Mouse (Mus musculus): ENCODE data around the gene Omt2a.
"Not testable (repeated sequence)": the region's sequence is repeated elsewhere in the genome, so short reads cannot be mapped to it uniquely, and the experiment has no call there.

Omt2a gene

DNA sequence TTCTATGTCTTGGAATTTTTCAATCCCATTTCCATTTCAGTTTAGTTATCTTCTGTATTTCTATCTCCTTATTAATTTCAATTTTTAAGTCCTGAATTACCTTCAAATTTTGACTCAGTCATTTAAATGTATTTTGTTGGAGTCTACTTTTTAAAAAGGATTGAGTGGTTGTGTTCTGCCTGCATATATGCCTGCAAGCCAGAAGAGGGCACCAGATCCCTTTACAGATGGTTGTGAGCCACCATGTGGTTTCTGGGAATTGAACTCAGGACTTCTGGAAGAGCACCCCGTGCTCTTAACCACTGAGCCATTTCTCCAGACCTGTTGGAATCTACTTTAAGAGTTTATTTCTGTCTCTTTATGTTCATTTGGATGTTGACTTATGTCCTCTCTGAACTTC lies 4.9 kb upstream of the Omt2a start:
- in situ Hi-C loops (cut with MboI; ENCODE audit: unreplicated experiment in 2 of 2): no loop called here

DNA sequence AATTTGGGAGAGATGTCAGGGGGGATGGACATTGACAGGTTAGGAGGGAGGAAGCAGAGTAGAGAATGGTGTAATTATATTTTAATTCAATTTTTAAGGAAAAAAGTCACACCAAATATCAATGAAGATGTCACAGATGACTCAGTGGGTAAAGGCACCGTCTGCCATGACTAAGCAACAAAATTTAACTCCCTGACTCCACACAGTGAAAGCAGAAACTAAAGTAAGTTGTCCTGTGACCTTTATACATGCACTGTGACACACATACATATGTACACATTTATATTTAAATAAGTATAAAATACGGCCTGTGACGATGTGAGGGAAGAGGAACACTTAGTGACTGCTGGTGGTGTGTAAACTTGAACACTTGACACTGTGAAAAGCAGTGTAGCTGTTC lies 6.5 kb downstream of the Omt2a start:
- in situ Hi-C loops (cut with MboI; ENCODE audit: unreplicated experiment in 2 of 2): not testable (repeated sequence)

DNA sequence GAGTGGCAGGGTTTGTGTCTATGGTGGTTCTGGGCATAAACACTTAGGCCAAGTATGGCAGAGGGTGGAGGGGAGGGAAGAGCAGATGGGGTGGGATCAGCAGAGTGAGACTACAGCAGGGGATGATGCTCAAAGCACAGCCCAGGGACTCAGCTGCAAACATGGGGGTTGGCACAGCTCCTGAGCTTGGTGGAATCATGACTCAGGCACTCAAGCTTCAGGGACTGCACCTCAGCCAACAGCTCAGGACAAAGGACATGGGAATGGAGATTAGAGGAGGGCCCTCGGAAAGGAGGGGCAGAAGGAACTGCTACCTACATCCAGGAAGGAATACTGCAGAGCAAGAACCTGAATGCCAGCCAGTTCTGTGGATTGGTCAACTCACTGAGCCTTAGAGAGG lies 15.5 kb downstream of the Omt2a start:
- in situ Hi-C loops (cut with MboI; ENCODE audit: unreplicated experiment in 2 of 2): not testable (repeated sequence)

DNA sequence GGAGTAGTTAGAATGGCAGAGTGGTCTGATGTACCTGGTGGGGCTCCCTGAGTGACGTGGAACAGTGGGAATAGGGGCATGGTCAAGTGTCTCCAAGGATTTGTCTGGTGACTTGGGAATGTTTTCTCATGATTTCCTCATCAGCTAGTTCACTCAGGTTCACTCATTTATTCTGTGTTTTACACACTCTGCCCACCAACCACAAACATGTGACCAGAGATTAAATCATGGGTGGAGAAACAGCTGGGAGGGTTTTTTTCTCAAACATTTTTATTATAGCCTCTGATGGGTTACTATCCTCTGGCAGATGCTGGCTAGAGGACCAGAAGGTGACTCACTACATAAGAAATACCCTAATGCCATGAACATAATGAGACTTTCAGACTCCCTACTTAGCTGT lies 16.4 kb downstream of the Omt2a start:
- in situ Hi-C loops (cut with MboI; ENCODE audit: unreplicated experiment in 2 of 2): no loop called here

DNA sequence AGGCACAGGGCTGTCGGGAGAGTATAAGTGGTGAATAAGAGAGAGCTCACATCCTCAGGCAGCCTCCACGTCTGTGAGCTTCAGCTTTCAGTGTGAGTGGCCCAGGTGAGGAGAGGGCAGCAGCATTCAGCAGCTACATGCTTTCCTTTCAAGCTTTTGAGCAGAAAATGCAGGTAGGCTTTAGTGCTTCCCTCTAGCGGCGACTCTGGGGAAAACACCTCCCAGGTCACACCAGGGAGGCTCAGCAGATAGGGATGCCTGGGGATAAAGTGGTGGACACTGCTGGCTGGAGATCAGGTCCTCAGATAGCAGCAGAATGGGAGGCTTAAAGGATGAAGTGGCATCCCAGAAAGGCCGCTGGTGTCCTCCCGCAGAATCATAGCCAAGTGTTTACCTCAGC lies 18.5 kb downstream of the Omt2a start:
- in situ Hi-C loops (cut with MboI; ENCODE audit: unreplicated experiment in 2 of 2): not testable (repeated sequence)

DNA sequence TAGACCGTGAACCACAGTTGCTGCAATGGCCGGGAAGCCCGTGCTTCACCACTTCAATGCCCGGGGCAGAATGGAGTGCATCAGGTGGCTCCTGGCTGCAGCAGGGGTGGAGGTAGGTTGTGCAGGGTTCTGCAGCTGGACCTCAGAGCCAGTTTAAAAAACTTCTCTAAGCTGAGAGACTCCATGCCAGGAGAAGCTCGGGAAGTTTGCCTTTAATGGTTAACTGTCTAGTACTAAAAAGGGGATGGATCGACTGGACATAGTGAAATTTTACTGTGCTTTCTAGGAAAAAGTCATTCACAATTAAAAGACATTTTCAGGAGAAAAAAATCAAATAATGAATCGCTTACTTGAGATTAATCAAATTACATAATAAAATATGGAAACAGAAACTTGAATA lies 19.8 kb downstream of the Omt2a start:
- in situ Hi-C loops (cut with MboI; ENCODE audit: unreplicated experiment in 2 of 2): not testable (repeated sequence)

DNA sequence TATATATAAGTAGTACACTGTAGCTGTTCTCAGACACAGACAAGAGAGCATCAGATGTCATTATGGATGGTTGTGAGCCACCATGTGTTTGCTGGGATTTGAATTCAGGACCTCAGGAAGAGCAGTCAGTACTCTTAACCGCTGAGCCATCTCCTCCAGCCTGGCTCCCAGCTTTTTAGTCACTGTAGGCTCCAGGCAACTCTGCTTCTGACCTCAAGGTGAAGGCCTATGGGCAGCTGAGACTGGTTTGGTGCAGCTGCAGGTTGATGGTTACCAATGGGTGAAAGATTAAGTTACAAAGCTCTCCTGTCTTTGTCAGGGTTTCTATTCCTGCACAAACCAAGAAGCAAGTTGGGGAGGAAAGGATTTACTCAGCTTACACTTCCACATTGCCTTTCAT lies 20.9 kb downstream of the Omt2a start:
- in situ Hi-C loops (cut with MboI; ENCODE audit: unreplicated experiment in 2 of 2): not testable (repeated sequence)

DNA sequence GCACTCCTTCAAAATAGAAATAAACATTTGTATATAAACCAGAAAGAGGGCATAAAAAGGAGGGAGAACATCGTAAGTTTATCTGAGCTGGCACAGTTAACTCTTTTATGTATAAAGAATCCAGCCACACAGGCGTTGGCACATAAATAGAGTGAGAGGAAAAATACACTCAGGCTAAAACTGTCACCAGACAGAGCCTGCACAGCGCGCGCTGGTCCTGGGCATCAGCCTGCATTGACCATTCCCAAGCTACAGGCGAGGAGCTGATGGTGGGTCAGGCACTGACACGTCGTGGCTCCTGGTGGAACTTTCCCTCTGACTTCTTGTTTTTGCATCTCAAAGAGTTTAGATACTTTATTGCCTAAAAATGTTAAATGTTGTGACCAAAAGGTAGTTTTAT lies 22.1 kb downstream of the Omt2a start:
- in situ Hi-C loops (cut with MboI; ENCODE audit: unreplicated experiment in 2 of 2): not testable (repeated sequence)

DNA sequence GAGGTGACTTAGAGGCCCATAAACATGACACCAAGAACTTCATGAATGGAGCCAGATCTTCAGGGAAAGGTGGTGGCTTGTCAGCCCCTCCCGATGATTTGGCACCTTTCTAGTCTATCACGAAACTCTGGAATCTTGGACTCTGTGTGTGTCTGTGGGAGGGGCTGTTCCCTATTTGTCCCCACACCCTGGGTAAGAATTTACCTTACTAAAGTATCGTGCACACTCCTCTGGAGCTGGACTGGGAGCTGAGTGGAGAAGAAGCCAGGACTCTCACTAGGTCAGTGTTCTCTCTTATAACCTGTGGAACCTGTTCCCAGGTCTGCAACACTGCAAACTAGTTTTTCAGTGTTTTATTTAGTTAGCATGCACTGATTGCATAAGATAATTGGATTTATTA lies 24.9 kb downstream of the Omt2a start, which contains the start of gene Gm10639:
Gene Gm10639, plus strand, starts transcription at position 201 of the 400 bp plus-strand sequence.
- in situ Hi-C loops (cut with MboI; ENCODE audit: unreplicated experiment in 2 of 2): not testable (repeated sequence)

DNA sequence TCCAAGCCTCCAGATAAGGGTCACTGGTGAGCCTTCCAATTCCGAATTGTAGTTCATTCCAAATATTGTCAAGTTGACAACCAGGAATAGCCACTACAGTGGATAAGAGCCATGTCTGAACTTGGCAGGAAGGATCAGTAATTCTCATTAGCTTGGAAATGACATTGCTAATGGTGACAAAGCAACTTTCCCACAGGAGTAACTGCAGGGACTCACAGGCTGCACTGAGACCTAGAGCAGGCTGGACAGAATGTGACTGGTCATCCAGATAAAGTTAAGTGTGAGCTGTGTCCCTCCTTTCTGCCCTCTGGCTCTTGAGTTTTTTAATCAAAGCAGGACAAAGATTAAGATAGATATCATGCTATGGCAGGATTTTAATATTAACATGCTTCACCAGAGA lies 25.5 kb downstream of the Omt2a start:
- in situ Hi-C loops (cut with MboI; ENCODE audit: unreplicated experiment in 2 of 2): not testable (repeated sequence)

DNA sequence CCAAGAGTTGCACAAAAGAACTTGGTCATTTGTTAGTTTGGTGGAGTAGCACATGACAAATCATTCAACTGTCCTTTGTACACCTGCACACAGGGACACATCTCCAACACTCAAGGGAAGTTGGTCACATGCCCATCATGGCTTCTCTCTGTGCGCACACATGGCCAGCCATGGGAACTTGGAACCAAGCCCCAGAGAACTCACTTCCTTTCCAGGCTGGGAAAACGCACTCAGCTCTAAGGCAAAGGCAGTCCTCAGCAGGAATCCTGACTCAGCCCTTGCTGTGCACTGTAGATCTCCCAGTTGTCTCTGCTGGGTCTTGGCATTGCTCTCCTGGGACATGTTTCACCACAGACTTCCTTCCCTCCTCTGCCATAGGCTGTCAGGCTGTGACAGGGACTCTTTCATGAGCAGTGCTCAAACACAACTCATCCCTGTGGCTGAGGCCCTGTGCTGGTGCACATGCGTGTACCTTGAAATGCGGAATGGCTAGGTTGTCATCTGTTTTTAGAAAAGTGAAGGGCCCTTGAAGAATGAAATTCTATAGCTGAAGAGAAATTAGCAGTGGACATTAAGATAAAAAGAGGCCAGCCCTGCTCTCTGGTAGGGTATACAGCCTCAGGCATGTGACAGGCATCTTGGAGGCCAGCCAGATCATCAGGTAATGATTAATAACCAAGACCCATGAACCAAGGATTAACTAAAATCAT lies 32.4 kb downstream of the Omt2a start:
- in situ Hi-C loops (cut with MboI; ENCODE audit: unreplicated experiment in 2 of 2): not testable (repeated sequence)

DNA sequence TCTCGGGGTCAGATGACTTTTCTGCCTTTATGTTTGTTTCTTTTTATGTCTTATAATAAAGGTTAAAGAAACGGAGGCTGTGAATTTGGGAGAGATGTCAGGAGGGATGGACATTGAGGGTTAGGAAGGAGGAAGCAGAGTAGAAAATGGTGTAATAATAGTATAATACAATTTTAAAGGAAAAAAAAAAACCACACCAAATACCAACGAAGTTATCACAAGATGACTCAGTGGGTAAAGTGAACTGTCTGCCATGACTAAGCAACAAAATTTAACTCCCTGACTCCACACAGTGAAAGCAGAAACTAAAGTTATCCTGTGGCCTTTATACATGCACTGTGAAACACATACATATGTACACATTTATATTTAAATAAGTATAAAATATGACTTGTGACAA lies 43.7 kb downstream of the Omt2a start:
- in situ Hi-C loops (cut with MboI; ENCODE audit: unreplicated experiment in 2 of 2): not testable (repeated sequence)

Measured in v-Abl transformed pro-B cells (cell line).